Mouse (Mus musculus): ENCODE data around the gene Trim50.

The Trim50 gene

GRCm38 (mm10) chr5:135369787-135370654 lies 16.9 kb downstream of the Trim50 start, which contains the start of gene Nsun5:
Gene Nsun5, plus strand, starts transcription at chr5:135369953.
- peak; percentile 96 for DNase-seq (ENCODE audit: low spot score)

DNA sequence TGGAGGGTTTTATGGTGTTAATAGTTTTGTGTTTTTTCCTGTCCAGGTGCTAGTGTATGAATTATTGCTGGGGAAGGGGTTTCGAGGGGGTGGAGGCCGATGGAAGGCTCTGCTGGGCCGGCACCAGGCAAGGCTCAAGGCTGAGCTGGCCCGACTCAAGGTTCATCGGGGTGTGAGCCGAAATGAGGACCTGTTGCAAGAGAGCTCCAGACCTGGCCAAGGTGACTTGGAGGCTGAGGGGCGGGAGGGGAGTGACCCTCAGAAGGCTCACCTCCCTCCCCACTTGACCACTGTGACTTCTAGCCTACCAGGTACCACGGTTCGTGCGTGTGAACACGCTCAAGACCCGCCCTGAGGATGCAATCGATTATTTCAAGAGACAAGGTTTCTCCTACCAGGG lies 18.1 kb downstream of the Trim50 start:
- DNase-seq (ENCODE audit: low spot score), result no peak

DNA sequence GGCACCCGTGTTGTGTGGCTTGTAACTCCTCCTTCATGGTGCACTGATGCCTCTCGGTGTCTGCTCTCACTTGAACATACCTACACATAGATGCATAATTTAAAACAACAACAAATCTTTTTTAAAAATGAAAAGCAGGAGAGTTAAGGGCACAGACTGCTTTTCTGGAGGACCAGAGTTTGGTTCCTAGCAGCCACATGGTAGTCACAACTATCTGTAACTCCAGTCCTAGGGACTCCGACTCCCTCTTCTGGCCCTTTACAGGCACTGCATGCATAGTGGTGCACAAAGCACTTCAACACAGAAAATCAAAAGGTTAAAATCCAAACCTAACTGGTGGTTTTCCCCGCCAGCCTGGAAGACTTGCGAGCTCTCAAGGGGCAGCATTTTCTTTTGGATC lies 20.5 kb downstream of the Trim50 start:
- DNase-seq (ENCODE audit: low spot score), result no peak

- DNase-seq (ENCODE audit: low spot score), result no peak
Observed at GRCm38 (mm10) chr5:135375167-135375566, 22.1 kb downstream of the Trim50 start.

DNA sequence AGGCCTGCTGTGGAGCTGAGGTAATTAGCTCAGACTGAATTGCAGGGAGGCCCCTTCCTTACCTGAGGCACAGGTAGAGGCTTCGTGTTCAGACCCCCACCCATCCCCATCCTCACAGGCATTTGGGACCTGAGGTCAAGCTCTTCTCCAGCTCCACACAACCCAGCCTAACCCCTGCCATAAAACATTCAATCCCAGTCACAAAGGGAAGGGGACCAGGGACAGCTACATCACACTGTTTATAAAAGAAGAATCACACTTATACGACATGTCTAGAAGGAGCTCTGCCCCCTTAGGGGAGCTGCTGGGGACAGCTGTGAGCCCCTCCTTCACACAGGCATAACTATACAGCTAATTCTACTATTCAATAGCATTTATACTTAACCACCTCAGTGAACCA lies 23.2 kb downstream of the Trim50 start:
- DNase-seq (ENCODE audit: low spot score), result no peak

- no peak for DNase-seq (ENCODE audit: low spot score)
Observed at GRCm38 (mm10) chr5:135380681-135381080, 27.6 kb downstream of the Trim50 start.

- no peak for DNase-seq (ENCODE audit: low spot score)
Observed at GRCm38 (mm10) chr5:135381356-135381925, 28.3 kb downstream of the Trim50 start.

GRCm38 (mm10) chr5:135382746-135383145 lies 29.7 kb downstream of the Trim50 start:
- DNase-seq (ENCODE audit: low spot score), result no peak

GRCm38 (mm10) chr5:135383771-135384170 lies 30.7 kb downstream of the Trim50 start:
- no peak for DNase-seq (ENCODE audit: low spot score)

DNA sequence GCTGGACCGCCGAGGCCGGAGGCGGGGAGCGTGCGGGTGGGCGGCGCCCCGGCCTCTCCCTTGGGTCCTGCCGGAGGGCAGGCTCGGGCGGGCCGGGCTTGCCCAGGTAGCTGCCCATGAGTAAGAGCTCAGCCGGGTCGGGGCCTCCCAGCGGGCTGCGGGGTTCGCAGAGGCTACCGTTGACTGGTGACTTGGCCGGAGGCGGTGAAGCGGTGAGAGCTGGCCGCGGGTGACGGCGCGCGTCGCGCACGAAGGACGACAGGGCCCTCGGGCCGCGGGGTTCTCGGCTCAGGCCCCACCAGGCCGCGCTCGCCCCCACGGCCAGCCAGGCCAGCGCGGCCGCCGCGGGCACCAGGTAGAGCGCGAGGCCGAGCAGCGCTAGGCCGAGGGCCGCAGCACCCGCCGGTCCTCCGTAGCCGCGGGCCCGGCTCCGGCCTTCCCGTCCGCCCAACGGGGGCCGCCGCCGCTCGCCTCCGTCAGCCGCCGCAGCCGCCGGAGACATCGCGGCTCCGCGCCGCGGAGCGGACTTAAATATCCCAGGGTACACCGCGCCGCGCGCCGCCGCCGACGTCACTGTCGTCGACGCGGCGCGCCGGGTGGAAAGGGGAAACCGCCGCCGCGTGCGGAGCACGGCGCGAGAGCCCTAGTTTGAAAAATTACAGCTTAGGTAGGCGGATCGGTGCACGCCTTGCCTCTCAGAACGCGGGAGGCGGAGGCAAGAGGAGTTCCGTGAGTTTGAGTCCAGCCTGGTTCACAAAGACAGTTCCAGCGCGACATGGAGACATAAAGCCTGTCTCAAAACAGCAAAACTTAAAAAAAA lies 41.1 kb downstream of the Trim50 start, which contains the start of gene Pom121:
Pom121 (minus strand) TSS at position 543 of the 820 bp plus-strand sequence.
- DNase-seq (ENCODE audit: low spot score), result peak; percentile 87

GRCm38 (mm10) chr5:135395826-135396225 lies 42.7 kb downstream of the Trim50 start:
- DNase-seq (ENCODE audit: low spot score), result no peak

- peak; percentile 55 for DNase-seq (ENCODE audit: low spot score)
Observed at GRCm38 (mm10) chr5:135399382-135399781, 46.3 kb downstream of the Trim50 start.

GRCm38 (mm10) chr5:135400244-135400643 lies 47.1 kb downstream of the Trim50 start:
- peak; percentile 68 for DNase-seq (ENCODE audit: low spot score)

GRCm38 (mm10) chr5:135404623-135405022 lies 51.5 kb downstream of the Trim50 start:
- DNase-seq (ENCODE audit: low spot score), result peak; percentile 79

DNA sequence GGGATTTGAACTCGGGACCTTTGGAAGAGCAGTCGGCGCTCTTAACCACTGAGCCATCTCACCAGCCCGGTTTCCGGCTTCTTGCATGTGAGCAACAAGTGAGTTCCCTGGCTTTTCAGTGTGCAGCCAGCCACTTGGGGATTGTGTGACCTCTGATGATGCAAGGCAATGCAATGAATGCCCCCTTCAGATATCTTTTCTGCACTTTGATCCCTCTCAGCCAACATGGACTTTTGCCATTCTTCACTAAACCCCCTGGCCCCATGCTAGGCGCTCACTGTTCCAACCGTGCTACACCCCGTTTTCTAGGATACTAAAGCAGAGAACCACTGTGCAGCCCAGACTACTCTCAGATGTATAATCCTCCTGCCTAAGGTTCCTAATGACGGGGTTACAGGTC lies 52.3 kb downstream of the Trim50 start:
- no peak for DNase-seq (ENCODE audit: low spot score)

DNA sequence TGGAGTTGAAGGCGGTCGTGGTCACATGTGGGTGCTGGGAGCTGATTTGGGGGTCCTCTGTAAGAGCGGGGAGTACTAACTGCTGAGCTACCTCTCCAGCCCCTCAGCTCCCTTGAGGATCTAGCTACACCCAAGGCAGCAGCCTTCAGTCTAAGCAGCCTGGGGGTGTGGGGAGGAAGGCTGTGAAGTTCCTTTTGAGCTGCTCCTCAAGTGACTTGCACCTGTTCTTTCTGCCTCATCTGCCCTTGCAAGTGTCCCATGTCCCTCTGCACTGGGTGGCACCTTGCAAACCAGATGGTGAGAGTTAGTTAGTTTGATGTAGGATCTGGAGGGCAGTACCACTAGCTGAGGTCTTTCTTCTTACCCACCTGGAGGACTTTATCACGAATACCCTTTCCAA lies 55.0 kb downstream of the Trim50 start:
- DNase-seq (ENCODE audit: low spot score), result no peak

DNA sequence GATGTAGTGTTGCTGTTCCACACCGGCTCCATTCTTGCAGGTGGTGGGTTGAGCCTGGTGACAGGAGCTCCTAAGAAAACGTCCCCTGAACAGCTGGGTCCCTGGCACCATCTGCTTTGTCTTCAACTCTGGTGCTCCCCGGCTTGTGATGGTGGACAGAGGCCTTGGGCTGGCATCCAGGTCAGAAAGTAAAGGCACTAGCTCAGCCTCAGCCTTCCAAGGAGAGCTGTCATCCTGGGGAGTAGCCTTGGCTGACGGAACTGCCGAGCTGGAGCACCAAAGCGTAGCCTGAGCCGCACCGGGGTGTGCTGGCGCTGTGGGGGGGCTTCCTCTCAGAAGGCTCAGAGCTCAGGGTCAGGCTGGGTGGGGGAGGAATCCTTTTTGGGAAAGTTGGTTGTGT lies 57.2 kb downstream of the Trim50 start:
- DNase-seq (ENCODE audit: low spot score), result no peak

All from testis, postnatal 14 days (tissue).